Mouse (Mus musculus) stomach, postnatal 0 days (tissue): Measurements from ENCODE around the gene Fndc1. TPM values are rescaled to one million over a fixed set of nuclear protein-coding genes. Genes with fewer than 3 reads are reported as not detected.

Experiments used
- ATAC-seq: fragments of 200-750 bp; cut with Nextera tagmentation; 2 replicates; pipeline ENCODE4 v1.8.0; 2017; ENCODE audit not compliant: low FRiP score, low TSS enrichment
- DNase-seq: peaks from one replicate; pipeline ENCODE4 v3.0.0-alpha.2; 2016; ENCODE audit warnings: low spot score
- H3K27ac ChIP-seq: fragments of 300-500 bp; sonication (generic); replicated peaks from 2 replicates; pipeline ENCODE4 v1.5.1; 2014; ENCODE audit warnings: mild to moderate bottlenecking, control low read depth
- H3K27me3 ChIP-seq: fragments of 300-500 bp; sonication (generic); 2 replicates; pipeline ENCODE4 v1.6.1; 2014; ENCODE audit warnings: low read length; ENCODE audit not compliant: control insufficient read depth, insufficient read depth
- H3K36me3 ChIP-seq: fragments of 300-500 bp; sonication (generic); 2 replicates; pipeline ENCODE4 v1.6.1; 2014; ENCODE audit warnings: low read length, mixed read lengths; ENCODE audit not compliant: control insufficient read depth, insufficient read depth
- H3K4me1 ChIP-seq: fragments of 300-500 bp; sonication (generic); replicated peaks from 2 replicates; pipeline ENCODE4 v1.6.1; 2014; ENCODE audit warnings: antibody characterized with exemption; ENCODE audit not compliant: control insufficient read depth, insufficient read depth
- H3K4me2 ChIP-seq: fragments of 300-500 bp; sonication (generic); replicated peaks from 2 replicates; pipeline ENCODE4 v1.6.1; 2014; ENCODE audit warnings: low read depth, mild to moderate bottlenecking, control low read depth, moderate library complexity
- H3K4me3 ChIP-seq: fragments of 300-500 bp; sonication (generic); 2 replicates; pipeline ENCODE4 v1.5.1; 2014; ENCODE audit warnings: low read depth, low read length, control low read depth
- H3K9ac ChIP-seq: fragments of 300-500 bp; sonication (generic); 2 replicates; pipeline ENCODE4 v1.6.1; 2014; ENCODE audit warnings: mild to moderate bottlenecking, low read length, control low read depth, mixed read lengths
- H3K9me3 ChIP-seq: fragments of 300-500 bp; sonication (generic); 2 replicates; pipeline ENCODE4 v1.6.1; 2016; ENCODE audit warnings: low read length; ENCODE audit not compliant: control insufficient read depth
- CTCF ChIP-seq: IDR thresholded peaks from 2 replicates; pipeline ENCODE4 v1.5.1; 2016; ENCODE audit warnings: antibody characterized with exemption, low read depth, mild to moderate bottlenecking, moderate library complexity
- EP300 ChIP-seq: optimal IDR thresholded peaks from 2 replicates; pipeline ENCODE3; 2016; ENCODE audit warnings: antibody characterized with exemption
- WGBS: fragments of 180-500 bp; shearing (Covaris S2); extraction: QIAGEN DNeasy Blood & Tissue Kit; methylation state at CpG from one replicate; pipeline ENCODE4 v1.1.7; 2014; 5-methylcytosine and 5-hydroxymethylcytosine counted together
- polyA plus RNA-seq: library from polyadenylated mRNA; unstranded; fragments of >200 nt; fragmentation: Nextera tagmentation; extraction: Ambion mirVana; gene quantifications from 2 replicates; pipeline ENCODE4 v1.2.1, GENCODE M21; 2015

The Fndc1 gene
- polyA plus RNA-seq, 1 experiment from 2014 or later, result 27.0 TPM

- 73% methylated on average over 2 of the region's 2 CpGs for WGBS
- no peak for ATAC-seq
- H3K27me3 ChIP-seq, result no peaks in the 10 kb centered on the region
- H3K27ac ChIP-seq, result no peak overlapping the region
- no peaks in the 10 kb centered on the region for H3K9me3 ChIP-seq
- H3K36me3 ChIP-seq, result no peaks in the 10 kb centered on the region
- no peaks in the 10 kb centered on the region; the same call in 1 of the 2 replicates for H3K4me1 ChIP-seq
- DNase-seq, result no peak
- TF ChIP-seq CTCF (no peak), EP300 (no peak)
- H3K4me3 ChIP-seq, result no peak overlapping the region
- no peak overlapping the region for H3K9ac ChIP-seq
- H3K4me2 ChIP-seq, result no peak overlapping the region
Measured at GRCm38 (mm10) chr17:7808043-7808442, 19.1 kb downstream of the Fndc1 start.

DNA sequence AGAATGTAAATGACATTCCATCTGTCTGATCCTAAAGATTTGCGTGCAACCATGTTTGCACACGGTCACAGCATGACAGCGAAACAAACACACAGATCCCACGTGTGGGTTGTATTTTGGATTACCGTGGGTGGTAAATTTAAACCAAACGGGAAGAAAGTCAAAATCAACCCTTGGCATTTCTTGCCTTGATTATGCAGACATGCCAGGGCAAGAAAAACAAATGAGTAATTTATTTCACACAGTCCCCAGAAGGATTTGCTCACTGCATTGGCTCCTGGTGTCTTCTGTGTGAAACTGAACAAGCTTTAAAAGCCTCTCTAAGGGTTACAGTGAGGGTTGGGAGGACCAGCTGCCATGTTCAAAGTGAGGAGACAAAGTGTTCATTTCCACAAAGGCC, 22.0 kb downstream of the Fndc1 start:
- no peaks in the 10 kb centered on the region for H3K4me1 ChIP-seq
- no peaks in the 10 kb centered on the region for H3K9me3 ChIP-seq
- no peak for ATAC-seq
- no peak for DNase-seq
- H3K27me3 ChIP-seq, result no peaks in the 10 kb centered on the region
- 49% methylated on average over 6 of the region's 6 CpGs for WGBS
- H3K27ac ChIP-seq, result no peak overlapping the region
- no peaks in the 10 kb centered on the region for H3K36me3 ChIP-seq
- no peak overlapping the region for H3K4me2 ChIP-seq
- no peak overlapping the region for H3K9ac ChIP-seq
- no peak overlapping the region for H3K4me3 ChIP-seq
- TF ChIP-seq CTCF, result no peak
- no peak for TF ChIP-seq EP300

- Histone ChIP-seq H3K4me3 (no peak overlapping the region), H3K36me3 (no peaks in the 10 kb centered on the region), H3K9me3 (no peaks in the 10 kb centered on the region), H3K27me3 (no peaks in the 10 kb centered on the region), H3K4me1 (no peaks in the 10 kb centered on the region), H3K9ac (no peak overlapping the region), H3K27ac (no peak overlapping the region), H3K4me2 (no peak overlapping the region)
- no peak for ATAC-seq
- DNase-seq, result no peak
- no peak for TF ChIP-seq EP300
- TF ChIP-seq CTCF, result no peak
- 67% methylated on average over 9 of the region's 9 CpGs for WGBS
Measured at GRCm38 (mm10) chr17:7802483-7802882, 24.6 kb downstream of the Fndc1 start.

DNA sequence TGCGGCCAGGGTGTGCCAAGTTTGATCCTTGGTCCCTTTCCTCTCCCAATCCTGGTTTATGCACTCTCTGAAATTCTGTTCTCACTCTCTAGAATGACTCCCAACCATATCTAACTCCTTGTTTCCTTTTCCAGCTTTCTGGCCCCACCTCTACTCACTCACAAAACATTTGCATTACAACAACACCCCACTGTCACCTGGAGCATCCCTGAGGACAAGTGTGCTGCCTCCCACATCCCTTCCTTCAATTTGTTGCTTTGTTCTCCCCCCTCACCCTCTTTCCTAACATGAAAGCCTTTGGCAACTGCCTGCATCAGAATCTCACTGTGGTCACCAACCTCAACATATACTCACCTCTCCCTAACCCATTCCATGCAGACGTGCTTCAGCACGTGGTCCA, 27.2 kb downstream of the Fndc1 start:
- WGBS, result 71% methylated on average over 3 of the region's 3 CpGs
- TF ChIP-seq CTCF (no peak), EP300 (no peak)
- no peak overlapping the region for H3K4me3 ChIP-seq
- no peak for DNase-seq
- no peaks in the 10 kb centered on the region for H3K36me3 ChIP-seq
- H3K9ac ChIP-seq, result no peak overlapping the region
- no peak overlapping the region for H3K4me2 ChIP-seq
- no peaks in the 10 kb centered on the region for H3K27me3 ChIP-seq
- no peak for ATAC-seq
- H3K4me1 ChIP-seq, result no peaks in the 10 kb centered on the region
- H3K27ac ChIP-seq, result no peak overlapping the region
- no peaks in the 10 kb centered on the region for H3K9me3 ChIP-seq

- WGBS, result 64% methylated on average over 8 of the region's 8 CpGs
- no peak for ATAC-seq
Measured at GRCm38 (mm10) chr17:7795584-7795983, 31.5 kb downstream of the Fndc1 start.

DNA sequence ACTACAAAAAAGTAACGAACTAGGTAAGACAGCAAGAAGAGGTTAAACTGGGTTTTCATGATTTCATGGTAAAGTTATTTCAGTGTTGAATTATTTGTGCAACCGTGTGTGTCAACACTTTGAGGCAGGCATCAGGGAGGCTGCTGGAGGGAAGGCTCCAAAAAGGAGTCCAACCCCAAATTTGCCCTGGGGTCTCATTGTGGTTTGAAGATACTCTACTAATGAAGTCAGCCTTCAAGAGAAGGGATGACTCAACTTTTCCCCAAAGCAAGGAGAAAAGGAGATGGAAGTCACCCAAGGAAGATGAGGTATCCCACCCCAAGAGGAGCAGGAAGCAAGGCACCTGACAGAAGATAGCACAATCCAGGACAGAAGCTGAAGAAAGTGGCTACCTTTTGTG, 31.9 kb downstream of the Fndc1 start:
- H3K9ac ChIP-seq, result no peak overlapping the region
- H3K27ac ChIP-seq, result no peak overlapping the region
- no peaks in the 10 kb centered on the region for H3K9me3 ChIP-seq
- DNase-seq (no peak), ATAC-seq (no peak)
- WGBS, result 57% methylated on average over 2 of the region's 2 CpGs
- no peaks in the 10 kb centered on the region for H3K4me1 ChIP-seq
- H3K27me3 ChIP-seq, result no peaks in the 10 kb centered on the region
- no peak for TF ChIP-seq CTCF
- TF ChIP-seq EP300, result no peak
- H3K4me2 ChIP-seq, result no peak overlapping the region
- H3K36me3 ChIP-seq, result no peaks in the 10 kb centered on the region
- H3K4me3 ChIP-seq, result no peak overlapping the region

More at GRCm38 (mm10) chr17:7795584-7795983, 31.5 kb downstream of the Fndc1 start:
- no peak for DNase-seq
- Histone ChIP-seq H3K9ac (no peak overlapping the region), H3K27me3 (no peaks in the 10 kb centered on the region), H3K36me3 (no peaks in the 10 kb centered on the region), H3K27ac (no peak overlapping the region), H3K4me1 (no peaks in the 10 kb centered on the region), H3K4me2 (no peak overlapping the region), H3K4me3 (no peak overlapping the region), H3K9me3 (no peaks in the 10 kb centered on the region)
- no peak for TF ChIP-seq CTCF
